Comparison of ENCODE assay signal across 20 mouse cellular contexts in genomic region chr14:122586942-122587341, GRCm38 (mm10). TPM values are rescaled to one million over a fixed set of nuclear protein-coding genes. Genes with fewer than 3 reads are reported as not detected.
DNase-seq lines count a peak whose midpoint lies in the region; ATAC-seq lines count a peak whose summit lies in the region.
"Had no signal": no experiment of that assay in that cellular context is flagged by ENCODE, and none has a peak within 500 bp of the region (broad histone marks: within the 10 kb centered on the region; RNA-seq: fewer than 3 reads in every experiment).

No protein-coding gene starts in this region.

- peak; percentile 85; the same call in 1 of the 2 replicates for ATAC-seq in heart, embryonic 12.5 days (ENCODE audit: insufficient number of reproducible peaks, low FRiP score)
- ATAC-seq in heart, embryonic 16.5 days (replicated peaks; ENCODE audit: extremely low read depth, insufficient read depth, low FRiP score) = peak; percentile 55; the same call in 1 of the 2 replicates
- peak; percentile 61 for ATAC-seq in liver, embryonic 16.5 days (ENCODE audit: low read depth)
- no peak for ATAC-seq in midbrain, embryonic 15.5 days (replicated peaks)
- ATAC-seq: forebrain, embryonic 15.5 days; hindbrain, embryonic 16.5 days; intestine, embryonic 16.5 days had no signal

- H3K9me3 ChIP-seq in heart, embryonic 12.5 days (replicated peaks) = no peaks in the 10 kb centered on the region
- no peaks in the 10 kb centered on the region for H3K9me3 ChIP-seq in heart, embryonic 16.5 days (replicated peaks; ENCODE audit: control insufficient read depth, low read length)
- no peaks in the 10 kb centered on the region for H3K9me3 ChIP-seq in liver, embryonic 16.5 days (replicated peaks; ENCODE audit: control insufficient read depth, low read length)
- no peaks in the 10 kb centered on the region for H3K9me3 ChIP-seq in midbrain, embryonic 15.5 days
- H3K9me3 ChIP-seq: embryonic facial prominence, embryonic 13.5 days; forebrain, embryonic 15.5 days; kidney, embryonic 15.5 days; midbrain, embryonic 12.5 days; neural tube, embryonic 12.5 days had no signal

- H3K4me1 ChIP-seq in heart, embryonic 12.5 days (replicated peaks) = no peaks in the 10 kb centered on the region
- no peaks in the 10 kb centered on the region for H3K4me1 ChIP-seq in heart, embryonic 16.5 days (ENCODE audit: control insufficient read depth, insufficient read depth, low read length)
- no peaks in the 10 kb centered on the region for H3K4me1 ChIP-seq in liver, embryonic 16.5 days (ENCODE audit: control insufficient read depth, low read depth, low read length)
- no peaks in the 10 kb centered on the region for H3K4me1 ChIP-seq in midbrain, embryonic 15.5 days
- H3K4me1 ChIP-seq: embryonic facial prominence, embryonic 13.5 days; kidney, embryonic 15.5 days; midbrain, embryonic 12.5 days; neural tube, embryonic 12.5 days had no signal

- no peaks in the 10 kb centered on the region for H3K27me3 ChIP-seq in heart, embryonic 12.5 days (replicated peaks)
- no peaks in the 10 kb centered on the region for H3K27me3 ChIP-seq in heart, embryonic 16.5 days (ENCODE audit: control insufficient read depth, insufficient read depth, low read length)
- H3K27me3 ChIP-seq in liver, embryonic 16.5 days (ENCODE audit: control insufficient read depth, insufficient read depth, low read depth, low read length) = no peaks in the 10 kb centered on the region
- H3K27me3 ChIP-seq in midbrain, embryonic 15.5 days (replicated peaks) = no peaks in the 10 kb centered on the region
- H3K27me3 ChIP-seq: embryonic facial prominence, embryonic 13.5 days; forebrain, embryonic 15.5 days; kidney, embryonic 15.5 days; midbrain, embryonic 12.5 days; neural tube, embryonic 12.5 days had no signal

- no peak overlapping the region for H3K27ac ChIP-seq in heart, embryonic 12.5 days (ENCODE audit: poor library complexity, severe bottlenecking)
- H3K27ac ChIP-seq in heart, embryonic 16.5 days (ENCODE audit: low read length) = no peak overlapping the region; the same call in 1 of the 2 replicates
- H3K27ac ChIP-seq in liver, embryonic 16.5 days (ENCODE audit: low read length) = no peak overlapping the region
- no peak overlapping the region for H3K27ac ChIP-seq in midbrain, embryonic 15.5 days
- H3K27ac ChIP-seq: embryonic facial prominence, embryonic 13.5 days; forebrain, embryonic 15.5 days; kidney, embryonic 15.5 days; midbrain, embryonic 12.5 days; neural tube, embryonic 12.5 days had no signal

- 57% methylated on average over 4 of the region's 4 CpGs for WGBS in heart, embryonic 12.5 days
- WGBS in heart, embryonic 16.5 days = 55% methylated on average over 4 of the region's 4 CpGs
- WGBS in liver, embryonic 16.5 days (ENCODE audit: insufficient replicate concordance) = 54% methylated on average over 4 of the region's 4 CpGs
- WGBS in midbrain, embryonic 15.5 days = 91% methylated on average over 4 of the region's 4 CpGs

- no peaks in the 10 kb centered on the region for H3K36me3 ChIP-seq in heart, embryonic 12.5 days
- no peaks in the 10 kb centered on the region for H3K36me3 ChIP-seq in heart, embryonic 16.5 days (ENCODE audit: control insufficient read depth, insufficient read depth)
- no peaks in the 10 kb centered on the region for H3K36me3 ChIP-seq in liver, embryonic 16.5 days (ENCODE audit: control insufficient read depth, insufficient read depth)
- no peaks in the 10 kb centered on the region for H3K36me3 ChIP-seq in midbrain, embryonic 15.5 days (replicated peaks)
- H3K36me3 ChIP-seq: embryonic facial prominence, embryonic 13.5 days; forebrain, embryonic 15.5 days; kidney, embryonic 15.5 days; midbrain, embryonic 12.5 days; neural tube, embryonic 12.5 days had no signal

- H3K9ac ChIP-seq in heart, embryonic 12.5 days = no peak overlapping the region
- no peak overlapping the region for H3K9ac ChIP-seq in heart, embryonic 16.5 days (ENCODE audit: low read length)
- no peak overlapping the region for H3K9ac ChIP-seq in liver, embryonic 16.5 days (ENCODE audit: low read depth, low read length)
- no peak overlapping the region for H3K9ac ChIP-seq in midbrain, embryonic 15.5 days
- H3K9ac ChIP-seq: embryonic facial prominence, embryonic 13.5 days; forebrain, embryonic 15.5 days; kidney, embryonic 15.5 days; midbrain, embryonic 12.5 days; neural tube, embryonic 12.5 days had no signal

- no peak overlapping the region for H3K4me2 ChIP-seq in heart, embryonic 12.5 days
- no peak overlapping the region for H3K4me2 ChIP-seq in heart, embryonic 16.5 days (ENCODE audit: low read depth, low read length)
- H3K4me2 ChIP-seq in liver, embryonic 16.5 days (ENCODE audit: low read depth, low read length) = no peak overlapping the region
- H3K4me2 ChIP-seq in midbrain, embryonic 15.5 days = no peak overlapping the region
- H3K4me2 ChIP-seq: embryonic facial prominence, embryonic 13.5 days; forebrain, embryonic 15.5 days; kidney, embryonic 15.5 days; midbrain, embryonic 12.5 days; neural tube, embryonic 12.5 days had no signal

- DNase-seq in lung, postnatal 25 days (ENCODE audit: low spot score) = peak; percentile 23
- DNase-seq in layer of hippocampus, adult 9-10 months (ENCODE audit: low spot score) = no peak
- no peak for DNase-seq in left cerebral cortex, adult 11 months (ENCODE audit: low spot score)
- DNase-seq: adrenal gland, postnatal 10 days; cerebellum, postnatal 10 days; gastrocnemius, postnatal 36 days; kidney, postnatal 4 days; right cerebral cortex, adult 18-20 months; thymus, postnatal 25 days had no signal

- no peak overlapping the region for H3K4me3 ChIP-seq in heart, embryonic 12.5 days
- no peak overlapping the region for H3K4me3 ChIP-seq in heart, embryonic 16.5 days (ENCODE audit: low read length)
- no peak overlapping the region for H3K4me3 ChIP-seq in liver, embryonic 16.5 days (ENCODE audit: low read depth, low read length)
- H3K4me3 ChIP-seq in midbrain, embryonic 15.5 days = no peak overlapping the region
- H3K4me3 ChIP-seq: embryonic facial prominence, embryonic 13.5 days; forebrain, embryonic 15.5 days; kidney, embryonic 15.5 days; midbrain, embryonic 12.5 days; neural tube, embryonic 12.5 days had no signal

RNA-seq across cellular contexts. Expression of gene Pcca, which starts 52.8 kb away (rescaled TPM):
- polyA plus RNA-seq in heart, embryonic 12.5 days (2016; fragmentation: Nextera tagmentation; extraction: Ambion mirVana) = 28.0 and 28.4 TPM in 2 replicates
- 31.5 and 32.2 TPM in 2 replicates for polyA plus RNA-seq in heart, embryonic 16.5 days (2015; fragmentation: Nextera tagmentation; extraction: Ambion mirVana)
- polyA plus RNA-seq in liver, embryonic 16.5 days (2015; fragmentation: Nextera tagmentation; extraction: Ambion mirVana) = 17.5 and 17.7 TPM in 2 replicates
- polyA plus RNA-seq in midbrain, embryonic 15.5 days (2015; fragmentation: Nextera tagmentation; extraction: Ambion mirVana) = 26.7 and 27.0 TPM in 2 replicates
